Mouse (Mus musculus) spleen, adult 2 months (tissue): ENCODE results near the gene Esm1.

Source experiments
- CTCF ChIP-seq: fragments of 200-500 bp; IDR thresholded peaks from 2 replicates; pipeline ENCODE4 v1.5.1; 2011; ENCODE audit warnings: mild to moderate bottlenecking, inconsistent platforms; ENCODE audit not compliant: insufficient read depth, insufficient read length, insufficient replicate concordance; ENCODE audit errors: extremely low read depth
- POLR2A ChIP-seq: fragments of 200-500 bp; IDR thresholded peaks from 2 replicates; pipeline ENCODE4 v1.6.1; 2011; ENCODE audit warnings: low read depth, low read length, inconsistent platforms

- TF ChIP-seq CTCF (no peak), POLR2A (no peak)
Observed at GRCm38 (mm10) chr13:113205346-113205745, 4.1 kb upstream of the Esm1 start.
